Mouse (Mus musculus): Measurements from ENCODE around the gene Phf21b. TPM values are rescaled to one million over a fixed set of nuclear protein-coding genes. Genes with fewer than 3 reads are reported as not detected.
A peak's percentile ranks its signal among the peaks of the same experiment; 100 is the strongest.
"Not testable (repeated sequence)": the region's sequence is repeated elsewhere in the genome, so short reads cannot be mapped to it uniquely, and the experiment has no call there.

The Phf21b gene
- polyA plus RNA-seq, 1 experiment from 2014 or later: 2.5 TPM

- H3K4me3 ChIP-seq (ENCODE audit: low read length): no peak overlapping the region
- no peaks in the 10 kb centered on the region for H3K27me3 ChIP-seq (replicated peaks; ENCODE audit: control insufficient read depth, insufficient read depth, low read length)
- peak overlapping the region; percentile 51 for H3K4me2 ChIP-seq (ENCODE audit: low read length)
- H3K27ac ChIP-seq (ENCODE audit: low read depth, low read length): no peak overlapping the region
- WGBS: 10% methylated on average over 20 of the region's 20 CpGs
- H3K4me1 ChIP-seq (ENCODE audit: control insufficient read depth, insufficient read depth, low read depth, low read length): peaks cover 16% of the 10 kb centered on the region
- peak overlapping the region; percentile 35; the same call in 1 of the 2 replicates for H3K9ac ChIP-seq (ENCODE audit: low read depth, low read length)
- no peaks in the 10 kb centered on the region for H3K9me3 ChIP-seq (ENCODE audit: control insufficient read depth, low read length)
- ATAC-seq: peak; percentile 55
- no peaks in the 10 kb centered on the region for H3K36me3 ChIP-seq (ENCODE audit: control insufficient read depth, insufficient read depth, low read length)
Observed at GRCm38 (mm10) chr15:84775421-84776174, 80.3 kb downstream of the Phf21b start.

- Histone ChIP-seq H3K4me2 (ENCODE audit: low read length) (no peak overlapping the region), H3K27ac (ENCODE audit: low read depth, low read length) (no peak overlapping the region), H3K36me3 (ENCODE audit: control insufficient read depth, insufficient read depth, low read length) (no peaks in the 10 kb centered on the region), H3K27me3 (replicated peaks; ENCODE audit: control insufficient read depth, insufficient read depth, low read length) (no peaks in the 10 kb centered on the region), H3K4me3 (ENCODE audit: low read length) (no peak overlapping the region), H3K9me3 (ENCODE audit: control insufficient read depth, low read length) (no peaks in the 10 kb centered on the region), H3K9ac (ENCODE audit: low read depth, low read length) (no peak overlapping the region), H3K4me1 (ENCODE audit: control insufficient read depth, insufficient read depth, low read depth, low read length) (peaks cover 16% of the 10 kb centered on the region)
- WGBS: 78% methylated on average over 21 of the region's 21 CpGs
- no peak for ATAC-seq
Observed at GRCm38 (mm10) chr15:84772191-84773111, 83.4 kb downstream of the Phf21b start.

GRCm38 (mm10) chr15:84769641-84770341 is 86.1 kb downstream of the Phf21b start:
- H3K36me3 ChIP-seq (ENCODE audit: control insufficient read depth, insufficient read depth, low read length): no peaks in the 10 kb centered on the region
- H3K27ac ChIP-seq (ENCODE audit: low read depth, low read length): no peak overlapping the region
- no peaks in the 10 kb centered on the region for H3K27me3 ChIP-seq (replicated peaks; ENCODE audit: control insufficient read depth, insufficient read depth, low read length)
- H3K4me2 ChIP-seq (ENCODE audit: low read length): no peak overlapping the region
- H3K4me3 ChIP-seq (ENCODE audit: low read length): no peak overlapping the region
- no peak for ATAC-seq
- no peaks in the 10 kb centered on the region for H3K9me3 ChIP-seq (ENCODE audit: control insufficient read depth, low read length)
- H3K4me1 ChIP-seq (ENCODE audit: control insufficient read depth, insufficient read depth, low read depth, low read length): peaks cover 5% of the 10 kb centered on the region
- 84% methylated on average over 11 of the region's 11 CpGs for WGBS
- no peak overlapping the region for H3K9ac ChIP-seq (ENCODE audit: low read depth, low read length)

GRCm38 (mm10) chr15:84768531-84768930 is 87.3 kb downstream of the Phf21b start:
- not testable (repeated sequence) for H3K27ac ChIP-seq (ENCODE audit: low read depth, low read length); ATAC-seq; H3K4me1 ChIP-seq (ENCODE audit: control insufficient read depth, insufficient read depth, low read depth, low read length); H3K4me3 ChIP-seq (ENCODE audit: low read length); H3K4me2 ChIP-seq (ENCODE audit: low read length); H3K9ac ChIP-seq (ENCODE audit: low read depth, low read length); H3K27me3 ChIP-seq (replicated peaks; ENCODE audit: control insufficient read depth, insufficient read depth, low read length); H3K36me3 ChIP-seq (ENCODE audit: control insufficient read depth, insufficient read depth, low read length); H3K9me3 ChIP-seq (ENCODE audit: control insufficient read depth, low read length)
- WGBS: 77% methylated on average over 3 of the region's 4 CpGs

- Histone ChIP-seq H3K9ac (ENCODE audit: low read depth, low read length) (no peak overlapping the region), H3K4me2 (ENCODE audit: low read length) (no peak overlapping the region), H3K9me3 (ENCODE audit: control insufficient read depth, low read length) (no peaks in the 10 kb centered on the region), H3K4me1 (ENCODE audit: control insufficient read depth, insufficient read depth, low read depth, low read length) (peaks cover 3% of the 10 kb centered on the region; the same call in 1 of the 2 replicates), H3K4me3 (ENCODE audit: low read length) (no peak overlapping the region), H3K27ac (ENCODE audit: low read depth, low read length) (no peak overlapping the region), H3K36me3 (ENCODE audit: control insufficient read depth, insufficient read depth, low read length) (no peaks in the 10 kb centered on the region), H3K27me3 (replicated peaks; ENCODE audit: control insufficient read depth, insufficient read depth, low read length) (no peaks in the 10 kb centered on the region)
- WGBS: 43% methylated on average over 10 of the region's 10 CpGs
- no peak for ATAC-seq
Observed at GRCm38 (mm10) chr15:84766621-84767020, 89.2 kb downstream of the Phf21b start.

GRCm38 (mm10) chr15:84763423-84763812 is 92.4 kb downstream of the Phf21b start:
- Histone ChIP-seq H3K4me1 (ENCODE audit: control insufficient read depth, insufficient read depth, low read depth, low read length) (peaks cover 3% of the 10 kb centered on the region; the same call in 1 of the 2 replicates), H3K4me2 (ENCODE audit: low read length) (no peak overlapping the region), H3K4me3 (ENCODE audit: low read length) (no peak overlapping the region), H3K9me3 (ENCODE audit: control insufficient read depth, low read length) (no peaks in the 10 kb centered on the region), H3K27me3 (replicated peaks; ENCODE audit: control insufficient read depth, insufficient read depth, low read length) (no peaks in the 10 kb centered on the region), H3K36me3 (ENCODE audit: control insufficient read depth, insufficient read depth, low read length) (no peaks in the 10 kb centered on the region), H3K9ac (ENCODE audit: low read depth, low read length) (no peak overlapping the region), H3K27ac (ENCODE audit: low read depth, low read length) (no peak overlapping the region)
- WGBS: 16% methylated on average over 7 of the region's 7 CpGs
- peak; percentile 50; the same call in 1 of the 2 replicates for ATAC-seq

GRCm38 (mm10) chr15:84762712-84763422 is 93.0 kb downstream of the Phf21b start:
- Histone ChIP-seq H3K36me3 (ENCODE audit: control insufficient read depth, insufficient read depth, low read length) (no peaks in the 10 kb centered on the region), H3K4me2 (ENCODE audit: low read length) (no peak overlapping the region), H3K4me3 (ENCODE audit: low read length) (no peak overlapping the region), H3K9ac (ENCODE audit: low read depth, low read length) (no peak overlapping the region), H3K9me3 (ENCODE audit: control insufficient read depth, low read length) (no peaks in the 10 kb centered on the region), H3K27me3 (replicated peaks; ENCODE audit: control insufficient read depth, insufficient read depth, low read length) (no peaks in the 10 kb centered on the region), H3K27ac (ENCODE audit: low read depth, low read length) (no peak overlapping the region), H3K4me1 (ENCODE audit: control insufficient read depth, insufficient read depth, low read depth, low read length) (peaks cover 3% of the 10 kb centered on the region; the same call in 1 of the 2 replicates)
- WGBS: 35% methylated on average over 8 of the region's 8 CpGs
- peak; percentile 75; the same call in 1 of the 2 replicates for ATAC-seq

GRCm38 (mm10) chr15:84758493-84758892 is 97.4 kb downstream of the Phf21b start:
- 25% methylated on average over 4 of the region's 4 CpGs for WGBS
- peaks cover 17% of the 10 kb centered on the region for H3K4me1 ChIP-seq (ENCODE audit: control insufficient read depth, insufficient read depth, low read depth, low read length)
- no peaks in the 10 kb centered on the region for H3K36me3 ChIP-seq (ENCODE audit: control insufficient read depth, insufficient read depth, low read length)
- no peak overlapping the region for H3K27ac ChIP-seq (ENCODE audit: low read depth, low read length)
- H3K9me3 ChIP-seq (ENCODE audit: control insufficient read depth, low read length): no peaks in the 10 kb centered on the region
- no peaks in the 10 kb centered on the region for H3K27me3 ChIP-seq (replicated peaks; ENCODE audit: control insufficient read depth, insufficient read depth, low read length)
- no peak overlapping the region for H3K4me2 ChIP-seq (ENCODE audit: low read length)
- no peak overlapping the region for H3K4me3 ChIP-seq (ENCODE audit: low read length)
- ATAC-seq: no peak
- H3K9ac ChIP-seq (ENCODE audit: low read depth, low read length): no peak overlapping the region

Measured in hindbrain, embryonic 16.5 days (tissue).